Mouse (Mus musculus): ENCODE data around the gene Zfp558.
A peak's percentile ranks its signal among the peaks of the same experiment; 100 is the strongest.
"Not testable (repeated sequence)": the region's sequence is repeated elsewhere in the genome, so short reads cannot be mapped to it uniquely, and the experiment has no call there.

Zfp558 gene

DNA sequence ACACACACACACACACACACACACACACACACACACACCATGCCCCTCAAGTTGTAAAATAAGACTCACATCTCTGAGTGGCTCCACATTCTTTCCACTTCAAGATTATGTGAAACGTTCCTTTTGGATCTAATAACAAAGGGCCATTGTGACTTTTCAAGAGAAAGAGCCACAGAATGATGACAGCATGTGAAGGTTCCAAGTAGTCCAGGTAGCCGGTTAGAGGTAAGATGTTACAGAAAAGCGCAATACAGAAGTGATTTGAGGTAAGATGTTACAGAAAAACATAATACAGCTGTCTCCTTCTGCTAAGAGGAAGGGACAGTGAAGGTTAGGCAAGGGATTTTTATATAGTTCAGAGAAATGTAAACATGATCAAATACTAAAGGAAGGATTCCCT lies at the start of gene Zfp558, which contains the start of gene Mbd3l1:
Gene Zfp558, minus strand, starts transcription at position 101 of the 400 bp plus-strand sequence.
Gene Mbd3l1, plus strand, starts transcription at position 192 of the 400 bp plus-strand sequence.
- no peak for DNase-seq (ENCODE audit: low spot score)

DNA sequence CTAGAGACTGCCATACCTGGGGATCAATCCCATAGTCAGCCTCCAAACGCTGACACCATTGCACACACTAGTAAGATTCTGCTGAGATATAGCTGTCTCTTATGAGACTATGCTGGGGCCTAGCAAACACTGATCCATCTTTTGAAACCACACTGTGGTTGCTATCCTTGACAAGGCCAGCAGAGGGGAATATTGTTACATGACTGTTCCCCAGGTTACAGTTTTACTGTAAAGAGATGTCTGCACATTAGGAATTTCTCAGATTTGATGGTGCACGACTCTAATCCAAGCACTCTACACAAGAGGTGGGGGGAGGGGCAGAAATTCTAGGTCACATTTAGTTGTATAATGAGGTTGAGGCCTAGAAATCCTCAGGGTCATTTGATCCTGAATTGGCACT lies 30.0 kb upstream of the Zfp558 start:
- DNase-seq (ENCODE audit: low spot score): no peak

DNA sequence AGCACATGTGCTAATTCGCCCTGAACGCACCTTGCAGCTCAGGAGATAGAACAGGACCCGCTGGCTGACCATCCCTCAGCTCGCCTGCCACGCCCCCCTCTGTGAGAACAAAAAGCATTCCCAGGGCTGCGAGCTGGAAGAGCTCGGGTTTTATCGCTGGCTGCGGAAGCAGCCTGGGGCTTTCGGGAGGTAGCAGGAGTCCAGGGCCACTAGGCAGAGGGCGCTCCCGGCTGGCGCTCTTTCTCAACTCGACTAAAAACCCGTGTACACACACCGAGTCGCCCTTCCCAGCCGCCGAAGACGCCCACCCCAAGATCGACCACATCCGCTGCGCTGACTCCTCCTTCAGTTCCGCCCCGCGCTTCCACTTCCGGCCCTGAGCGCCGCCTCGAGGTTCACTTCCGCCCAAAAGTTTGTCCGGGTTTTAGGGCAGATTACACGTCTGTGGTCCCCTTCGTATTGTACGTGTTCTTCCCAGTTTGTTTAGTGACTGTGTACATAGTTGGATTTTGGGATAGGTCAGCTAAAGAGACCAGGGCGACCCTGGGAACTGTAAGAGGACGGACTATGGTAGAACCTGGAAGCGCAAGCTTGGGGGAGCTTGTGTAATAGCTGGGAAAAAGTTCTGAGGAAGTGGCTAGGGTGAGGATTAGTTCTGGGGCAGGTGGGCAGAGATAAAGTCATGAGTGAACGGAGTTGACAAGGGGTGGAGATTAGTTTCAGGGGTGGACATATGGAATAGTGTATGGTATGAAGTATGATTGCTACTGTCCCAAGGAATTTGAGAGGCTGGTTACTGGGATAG lies 4.5 kb downstream of the Zfp558 start:
- DNase-seq (ENCODE audit: low spot score): peak; percentile 73

GRCm38 (mm10) chr9:18468005-18468404 lies 10.1 kb downstream of the Zfp558 start:
- DNase-seq (ENCODE audit: low spot score): no peak

DNA sequence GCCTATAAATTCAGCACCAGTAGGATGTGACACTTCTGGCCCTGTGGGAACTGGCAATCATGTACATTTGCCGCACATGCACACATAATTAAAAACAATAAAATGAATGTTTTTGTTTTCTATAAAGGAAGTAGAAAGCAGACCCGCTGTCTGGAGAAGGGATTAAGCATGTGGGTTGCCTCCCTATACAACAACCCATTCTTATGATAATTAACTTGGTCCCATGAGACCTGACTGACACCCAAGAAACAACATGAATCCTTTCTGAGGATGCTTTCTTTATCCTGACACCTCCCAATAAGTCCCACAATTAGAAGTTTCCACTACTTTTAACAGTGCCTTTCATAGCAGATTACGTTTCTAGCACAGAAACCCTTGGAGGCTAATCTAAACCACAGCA lies 10.7 kb downstream of the Zfp558 start:
- DNase-seq (ENCODE audit: low spot score): no peak

- no peak for DNase-seq (ENCODE audit: low spot score)
Observed at GRCm38 (mm10) chr9:18456520-18456919, 21.5 kb downstream of the Zfp558 start.

- DNase-seq (ENCODE audit: low spot score): peak; percentile 14
Observed at GRCm38 (mm10) chr9:18431687-18432086, 46.4 kb downstream of the Zfp558 start.

- DNase-seq (ENCODE audit: low spot score): no peak
Observed at GRCm38 (mm10) chr9:18430354-18430753, 47.7 kb downstream of the Zfp558 start, which contains the start of gene Mbd3l2. Gene Mbd3l2 (plus strand): TSS chr9:18430654.

DNA sequence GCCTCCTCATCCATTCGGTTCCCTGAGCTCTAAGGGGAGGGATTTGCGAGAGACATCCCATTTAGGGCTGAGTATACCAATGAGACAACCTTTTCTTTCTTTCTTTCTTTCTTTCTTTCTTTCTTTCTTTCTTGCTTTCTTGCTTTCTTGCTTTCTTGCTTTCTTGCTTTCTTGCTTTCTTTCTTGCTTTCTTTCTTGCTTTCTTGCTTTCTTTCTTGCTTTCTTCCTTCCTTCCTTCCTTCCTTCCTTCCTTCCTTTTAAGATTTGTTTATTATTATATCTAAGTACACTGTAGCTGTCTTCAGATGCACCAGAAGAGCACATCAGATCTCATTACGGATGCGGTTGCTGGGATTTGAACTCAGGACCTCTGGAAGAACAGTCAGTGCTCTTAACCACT lies 65.7 kb downstream of the Zfp558 start:
- not testable (repeated sequence) for DNase-seq (ENCODE audit: low spot score)
